Mouse (Mus musculus) stomach, postnatal 0 days (tissue): ENCODE results near the gene Nup160.

ENCODE experiments used
- CTCF ChIP-seq: IDR thresholded peaks from 2 replicates; pipeline ENCODE4 v1.5.1; 2016; ENCODE audit warnings: antibody characterized with exemption, low read depth, mild to moderate bottlenecking, moderate library complexity
- EP300 ChIP-seq: optimal IDR thresholded peaks from 2 replicates; pipeline ENCODE3; 2016; ENCODE audit warnings: antibody characterized with exemption

GRCm38 (mm10) chr2:90649405-90649804 is 27.6 kb upstream of the Nup160 start:
- TF ChIP-seq CTCF (no peak), EP300 (no peak)
